Mouse (Mus musculus) embryonic facial prominence, embryonic 12.5 days (tissue): ENCODE measurements at regions not wholly inside any gene's neighbourhood (a gene's known extent, or its start where the extent isn't known, plus 50 kb on each side); places are given as distances from the start of the nearest gene placed in this dataset.

Source experiments
- ATAC-seq: fragments of 200-750 bp; cut with Nextera tagmentation; 2 replicates; pipeline ENCODE4 v1.8.0; 2017; ENCODE audit not compliant: insufficient number of reproducible peaks, insufficient read depth, low FRiP score, low TSS enrichment
- H3K27ac ChIP-seq: fragments of 300-500 bp; sonication (generic); 2 replicates; pipeline ENCODE4 v1.5.1; 2016; ENCODE audit warnings: mild to moderate bottlenecking
- H3K27me3 ChIP-seq: fragments of 300-500 bp; sonication (generic); 2 replicates; pipeline ENCODE4 v1.6.1; 2016; ENCODE audit warnings: mild to moderate bottlenecking, moderate library complexity
- H3K36me3 ChIP-seq: fragments of 300-500 bp; sonication (generic); 2 replicates; pipeline ENCODE4 v1.6.1; 2016; ENCODE audit warnings: mild to moderate bottlenecking
- H3K4me1 ChIP-seq: fragments of 300-500 bp; sonication (generic); 2 replicates; pipeline ENCODE4 v1.6.1; 2016
- H3K4me2 ChIP-seq: fragments of 300-500 bp; sonication (generic); replicated peaks from 2 replicates; pipeline ENCODE4 v1.6.1; 2016; ENCODE audit warnings: mild to moderate bottlenecking, moderate library complexity
- H3K4me3 ChIP-seq: fragments of 300-500 bp; sonication (generic); 2 replicates; pipeline ENCODE4 v1.5.1; 2016; ENCODE audit warnings: mild to moderate bottlenecking
- H3K9ac ChIP-seq: fragments of 300-500 bp; sonication (generic); 2 replicates; pipeline ENCODE4 v1.6.1; 2016; ENCODE audit warnings: mild to moderate bottlenecking, moderate library complexity
- H3K9me3 ChIP-seq: fragments of 300-500 bp; sonication (generic); 2 replicates; pipeline ENCODE4 v1.6.1; 2016; ENCODE audit warnings: mild to moderate bottlenecking, moderate library complexity
- WGBS: fragments of 180-500 bp; shearing (Covaris S2); methylation state at CpG from one replicate; pipeline ENCODE4 v1.1.7; 2016; 5-methylcytosine and 5-hydroxymethylcytosine counted together

GRCm38 (mm10) chr2:61344556-61345131, 233.7 kb upstream of the Tank start:
- no peak overlapping the region for H3K4me3 ChIP-seq
- no peak overlapping the region for H3K9ac ChIP-seq
- H3K4me1 ChIP-seq: no peaks in the 10 kb centered on the region; the same call in 1 of the 2 replicates
- H3K27me3 ChIP-seq: no peaks in the 10 kb centered on the region
- H3K27ac ChIP-seq: no peak overlapping the region
- no peak for ATAC-seq
- 78% methylated on average over 16 of the region's 16 CpGs for WGBS
- no peaks in the 10 kb centered on the region for H3K36me3 ChIP-seq
- H3K9me3 ChIP-seq: no peaks in the 10 kb centered on the region
- no peak overlapping the region for H3K4me2 ChIP-seq

DNA sequence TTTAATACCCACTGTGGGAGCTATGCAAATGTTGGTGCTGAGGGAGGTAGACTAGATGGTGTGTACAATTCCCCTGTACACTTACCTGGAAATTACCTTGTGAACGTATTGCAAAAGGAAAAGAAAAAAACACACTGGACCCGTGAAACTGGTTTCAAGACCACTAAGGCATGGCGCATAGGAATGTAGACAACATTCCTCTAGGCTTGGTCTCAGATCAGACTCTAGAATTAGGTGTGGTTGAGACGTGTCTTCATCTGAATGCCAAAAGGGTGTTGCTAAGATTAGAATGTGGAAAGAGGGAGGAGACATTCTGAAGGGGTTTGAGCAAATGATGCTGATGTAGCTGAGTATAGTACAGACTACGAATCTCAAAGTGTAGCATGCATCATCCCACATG, 237.1 kb upstream of the Tank start:
- H3K9ac ChIP-seq: no peak overlapping the region
- H3K27ac ChIP-seq: no peak overlapping the region
- no peaks in the 10 kb centered on the region for H3K36me3 ChIP-seq
- ATAC-seq: no peak
- H3K4me2 ChIP-seq: no peak overlapping the region
- H3K4me1 ChIP-seq: no peaks in the 10 kb centered on the region
- WGBS: 79% methylated on average over 5 of the region's 5 CpGs
- H3K9me3 ChIP-seq: no peaks in the 10 kb centered on the region
- no peak overlapping the region for H3K4me3 ChIP-seq
- no peaks in the 10 kb centered on the region for H3K27me3 ChIP-seq

DNA sequence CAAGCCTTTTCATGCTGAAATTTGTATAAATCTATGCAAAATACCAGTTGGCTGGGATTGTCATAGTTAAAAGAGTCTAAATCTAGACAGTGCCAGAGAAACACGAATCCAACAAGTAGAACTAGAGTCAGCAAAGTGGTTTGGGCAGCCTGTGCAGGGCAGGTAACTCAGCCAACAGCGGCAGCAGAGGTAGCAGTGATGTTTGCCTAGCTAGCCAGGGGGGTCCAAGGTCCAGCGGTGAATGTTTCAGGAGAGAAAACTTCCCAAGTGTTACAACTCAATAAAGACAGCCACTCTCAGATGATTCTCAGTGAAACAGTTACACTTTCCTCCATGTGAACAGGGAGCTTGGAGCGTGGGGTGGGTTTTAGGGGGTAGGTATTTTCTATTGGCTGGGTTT, 259.2 kb upstream of the Tank start:
- H3K4me2 ChIP-seq: no peak overlapping the region
- no peaks in the 10 kb centered on the region for H3K27me3 ChIP-seq
- H3K9ac ChIP-seq: no peak overlapping the region
- no peaks in the 10 kb centered on the region for H3K4me1 ChIP-seq
- no peak overlapping the region for H3K4me3 ChIP-seq
- H3K36me3 ChIP-seq: no peaks in the 10 kb centered on the region
- 86% methylated on average over 4 of the region's 4 CpGs for WGBS
- H3K27ac ChIP-seq: no peak overlapping the region
- ATAC-seq: no peak
- H3K9me3 ChIP-seq: no peaks in the 10 kb centered on the region

DNA sequence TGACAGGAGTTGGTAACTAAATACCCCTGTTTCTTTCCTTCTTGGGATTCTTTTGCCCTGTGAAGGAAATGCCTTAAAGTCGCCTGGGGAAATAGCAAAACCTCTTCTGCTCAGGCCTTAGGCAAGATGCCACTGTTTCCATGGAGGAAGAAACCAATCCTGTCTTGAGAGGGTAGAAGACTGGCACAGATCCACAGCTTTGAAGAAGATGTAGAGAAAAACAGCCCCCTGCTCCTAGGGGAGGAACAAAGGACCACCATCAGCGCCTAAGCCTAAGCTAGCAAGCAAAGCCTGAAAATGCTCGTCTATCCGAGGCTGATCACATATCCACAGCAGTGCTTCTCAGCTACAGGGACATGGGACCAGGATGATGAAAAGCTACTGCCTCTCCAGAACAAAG, 268.0 kb upstream of the Tank start:
- H3K9ac ChIP-seq: no peak overlapping the region
- no peak overlapping the region for H3K4me2 ChIP-seq
- no peaks in the 10 kb centered on the region for H3K4me1 ChIP-seq
- no peaks in the 10 kb centered on the region for H3K36me3 ChIP-seq
- H3K9me3 ChIP-seq: no peaks in the 10 kb centered on the region
- no peak overlapping the region for H3K4me3 ChIP-seq
- 58% methylated on average over 4 of the region's 4 CpGs for WGBS
- H3K27ac ChIP-seq: no peak overlapping the region
- ATAC-seq: no peak
- no peaks in the 10 kb centered on the region for H3K27me3 ChIP-seq

DNA sequence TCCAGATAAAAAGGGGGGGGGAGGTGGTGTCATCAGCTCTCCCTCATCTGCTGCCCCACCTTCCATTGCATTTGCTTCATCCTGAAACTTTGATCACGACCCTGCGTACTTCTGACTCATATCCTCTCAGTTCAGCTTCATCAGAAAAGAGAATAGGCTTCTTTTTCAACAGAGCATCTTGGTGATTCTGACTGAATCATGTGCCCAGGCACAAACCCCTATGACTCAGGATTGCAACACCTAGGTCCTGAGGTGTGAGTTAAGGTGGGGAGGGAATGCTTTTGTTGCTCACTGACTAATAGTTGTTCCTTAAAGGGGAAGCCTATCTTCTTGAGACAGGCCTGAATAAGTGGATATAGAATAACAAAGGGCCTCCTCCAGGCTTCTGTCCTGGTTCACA, 269.2 kb upstream of the Tank start:
- Histone ChIP-seq H3K36me3 (no peaks in the 10 kb centered on the region), H3K27ac (no peak overlapping the region), H3K27me3 (no peaks in the 10 kb centered on the region), H3K4me2 (no peak overlapping the region), H3K9ac (no peak overlapping the region), H3K9me3 (no peaks in the 10 kb centered on the region), H3K4me3 (no peak overlapping the region), H3K4me1 (no peaks in the 10 kb centered on the region)
- no peak for ATAC-seq
- whole genome bisulfite sequencing: 90% methylated on average over 2 of the region's 2 CpGs

DNA sequence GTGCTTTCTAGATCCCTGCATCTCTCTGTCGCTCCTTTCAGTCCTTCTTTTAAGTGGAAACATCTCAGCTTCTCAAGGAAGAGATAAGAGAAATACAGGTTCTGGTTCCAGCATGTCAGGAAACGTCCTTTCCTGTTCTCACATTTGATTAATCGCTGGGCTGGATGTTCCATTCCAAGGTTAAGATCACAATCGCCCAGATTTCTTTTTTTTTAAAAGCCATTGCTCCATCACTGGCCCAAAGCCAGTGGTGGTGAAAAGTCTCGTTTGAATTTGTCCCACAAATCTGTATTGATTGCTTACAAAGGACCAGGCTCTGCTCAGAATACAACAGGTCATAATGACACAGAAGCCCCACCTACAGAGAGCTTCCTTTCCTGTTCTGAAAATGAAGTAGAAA, 281.2 kb upstream of the Tank start:
- no peaks in the 10 kb centered on the region for H3K9me3 ChIP-seq
- no peak overlapping the region for H3K9ac ChIP-seq
- H3K27me3 ChIP-seq: no peaks in the 10 kb centered on the region
- WGBS: 77% methylated on average over 5 of the region's 5 CpGs
- no peak overlapping the region for H3K4me3 ChIP-seq
- H3K36me3 ChIP-seq: no peaks in the 10 kb centered on the region
- H3K4me1 ChIP-seq: peaks cover 7% of the 10 kb centered on the region
- H3K4me2 ChIP-seq: no peak overlapping the region
- ATAC-seq: no peak
- H3K27ac ChIP-seq: no peak overlapping the region

GRCm38 (mm10) chr2:61296606-61297005, 281.8 kb upstream of the Tank start:
- ATAC-seq: no peak
- Histone ChIP-seq H3K9ac (no peak overlapping the region), H3K27me3 (no peaks in the 10 kb centered on the region), H3K4me3 (no peak overlapping the region), H3K4me1 (peaks cover 7% of the 10 kb centered on the region), H3K9me3 (no peaks in the 10 kb centered on the region), H3K4me2 (no peak overlapping the region), H3K36me3 (no peaks in the 10 kb centered on the region), H3K27ac (no peak overlapping the region)
- 85% methylated on average over 6 of the region's 6 CpGs for WGBS

GRCm38 (mm10) chr2:61295261-61295964, 283.0 kb upstream of the Tank start:
- no peak overlapping the region for H3K4me2 ChIP-seq
- no peaks in the 10 kb centered on the region for H3K9me3 ChIP-seq
- 45% methylated on average over 6 of the region's 6 CpGs for WGBS
- H3K36me3 ChIP-seq: no peaks in the 10 kb centered on the region
- H3K4me1 ChIP-seq: peaks cover 7% of the 10 kb centered on the region
- no peak overlapping the region for H3K27ac ChIP-seq
- no peak overlapping the region for H3K4me3 ChIP-seq
- H3K27me3 ChIP-seq: no peaks in the 10 kb centered on the region
- no peak overlapping the region for H3K9ac ChIP-seq
- no peak for ATAC-seq

- WGBS: 73% methylated on average over 2 of the region's 2 CpGs
- no peak overlapping the region for H3K9ac ChIP-seq
- ATAC-seq: no peak
- no peaks in the 10 kb centered on the region for H3K27me3 ChIP-seq
- H3K36me3 ChIP-seq: no peaks in the 10 kb centered on the region
- no peak overlapping the region for H3K4me2 ChIP-seq
- H3K4me3 ChIP-seq: no peak overlapping the region
- H3K27ac ChIP-seq: no peak overlapping the region
- H3K4me1 ChIP-seq: 0 out of 2 replicates have a peak, but pooled peaks cover 5% of the 10 kb centered on the region
- H3K9me3 ChIP-seq: no peaks in the 10 kb centered on the region
These were observed 290.1 kb upstream of the Tank start for GRCm38 (mm10) chr2:61288246-61288645.

- 0 out of 2 replicates have a peak, but pooled peaks cover 5% of the 10 kb centered on the region for H3K4me1 ChIP-seq
- 82% methylated on average over 6 of the region's 6 CpGs for WGBS
These were observed 293.7 kb upstream of the Tank start for GRCm38 (mm10) chr2:61284706-61285105.

GRCm38 (mm10) chr2:61283829-61284601, 294.4 kb upstream of the Tank start:
- H3K27me3 ChIP-seq: no peaks in the 10 kb centered on the region
- H3K4me2 ChIP-seq: peak overlapping the region; percentile 10; the same call in 1 of the 2 replicates

More at GRCm38 (mm10) chr2:61284706-61285105, 293.7 kb upstream of the Tank start:
- H3K4me3 ChIP-seq: no peak overlapping the region
- no peak overlapping the region for H3K27ac ChIP-seq
- H3K9ac ChIP-seq: no peak overlapping the region
- no peaks in the 10 kb centered on the region for H3K9me3 ChIP-seq
- ATAC-seq: no peak
- H3K27me3 ChIP-seq: no peaks in the 10 kb centered on the region
- H3K4me2 ChIP-seq: no peak overlapping the region
- no peaks in the 10 kb centered on the region for H3K36me3 ChIP-seq

GRCm38 (mm10) chr2:61272721-61273120, 305.7 kb upstream of the Tank start:
- WGBS: 83% methylated on average over 5 of the region's 5 CpGs
- no peak for ATAC-seq
- no peaks in the 10 kb centered on the region for H3K36me3 ChIP-seq

More at GRCm38 (mm10) chr2:61283829-61284601, 294.4 kb upstream of the Tank start:
- ATAC-seq: no peak
- H3K27ac ChIP-seq: no peak overlapping the region; the same call in 1 of the 2 replicates
- 64% methylated on average over 9 of the region's 9 CpGs for WGBS
- 0 out of 2 replicates have a peak, but pooled peaks cover 5% of the 10 kb centered on the region for H3K4me1 ChIP-seq
- H3K36me3 ChIP-seq: no peaks in the 10 kb centered on the region
- no peaks in the 10 kb centered on the region for H3K9me3 ChIP-seq
- H3K9ac ChIP-seq: no peak overlapping the region
- no peak overlapping the region for H3K4me3 ChIP-seq

More at GRCm38 (mm10) chr2:61272721-61273120, 305.7 kb upstream of the Tank start:
- no peak overlapping the region for H3K9ac ChIP-seq
- no peaks in the 10 kb centered on the region for H3K4me1 ChIP-seq
- no peak overlapping the region for H3K27ac ChIP-seq
- H3K4me2 ChIP-seq: no peak overlapping the region
- H3K27me3 ChIP-seq: no peaks in the 10 kb centered on the region
- no peak overlapping the region for H3K4me3 ChIP-seq
- no peaks in the 10 kb centered on the region for H3K9me3 ChIP-seq
